Mouse (Mus musculus) gonadal fat pad, adult 2 months (tissue): ENCODE measurements at regions not wholly inside any gene's neighbourhood (a gene's known extent, or its start where the extent isn't known, plus 50 kb on each side); places are given as distances from the start of the nearest gene placed in this dataset.

Source experiments
- DNase-seq: peaks from one replicate; pipeline ENCODE4 v3.0.0-alpha.2; 2012; ENCODE audit warnings: low read depth

DNA sequence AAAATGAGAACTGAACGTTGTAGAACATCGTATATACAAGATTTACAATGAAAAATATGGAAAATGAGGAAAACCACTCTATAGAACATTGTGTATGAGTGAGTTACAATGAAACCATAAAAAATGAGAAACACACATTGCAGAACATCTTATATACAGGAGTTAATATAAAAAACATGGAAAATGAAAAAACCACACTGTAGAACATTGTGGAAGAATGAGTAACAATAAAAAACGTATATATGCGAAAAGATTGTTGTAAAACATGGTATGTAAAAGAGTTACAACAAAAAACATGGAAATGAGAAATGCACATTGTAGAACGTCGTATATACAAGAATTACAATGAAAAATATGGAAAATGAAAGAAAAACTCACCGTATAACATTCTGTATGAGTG, 301.2 kb downstream of the Gm3376 start:
- peak; percentile 31 for DNase-seq

DNA sequence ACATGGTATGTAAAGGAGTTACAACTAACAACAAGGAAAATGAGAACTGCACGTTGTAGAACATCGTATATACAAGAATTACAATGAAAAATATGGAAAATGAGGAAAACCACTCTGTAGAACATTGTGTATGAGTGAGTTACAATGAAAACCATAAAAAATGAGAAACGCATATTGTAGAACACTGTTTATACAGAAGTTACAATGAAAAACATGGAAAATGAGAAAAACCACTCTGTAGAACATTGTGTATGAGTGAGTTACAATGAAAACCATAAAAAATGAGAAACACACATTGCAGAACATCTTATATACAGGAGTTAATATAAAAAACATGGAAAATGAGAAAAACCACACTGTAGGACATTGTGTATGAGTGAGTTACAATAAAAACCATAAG, 302.1 kb downstream of the Gm3376 start:
- DNase-seq, result peak; percentile 4
